Mouse (Mus musculus) ES-CJ7 (cell line): ENCODE results near the gene Uaca.

ENCODE experiments used
- DNase-seq: peaks from one replicate; pipeline ENCODE4 v3.0.0; 2011; ENCODE audit warnings: low read depth, low spot score

Gene Uaca

DNA sequence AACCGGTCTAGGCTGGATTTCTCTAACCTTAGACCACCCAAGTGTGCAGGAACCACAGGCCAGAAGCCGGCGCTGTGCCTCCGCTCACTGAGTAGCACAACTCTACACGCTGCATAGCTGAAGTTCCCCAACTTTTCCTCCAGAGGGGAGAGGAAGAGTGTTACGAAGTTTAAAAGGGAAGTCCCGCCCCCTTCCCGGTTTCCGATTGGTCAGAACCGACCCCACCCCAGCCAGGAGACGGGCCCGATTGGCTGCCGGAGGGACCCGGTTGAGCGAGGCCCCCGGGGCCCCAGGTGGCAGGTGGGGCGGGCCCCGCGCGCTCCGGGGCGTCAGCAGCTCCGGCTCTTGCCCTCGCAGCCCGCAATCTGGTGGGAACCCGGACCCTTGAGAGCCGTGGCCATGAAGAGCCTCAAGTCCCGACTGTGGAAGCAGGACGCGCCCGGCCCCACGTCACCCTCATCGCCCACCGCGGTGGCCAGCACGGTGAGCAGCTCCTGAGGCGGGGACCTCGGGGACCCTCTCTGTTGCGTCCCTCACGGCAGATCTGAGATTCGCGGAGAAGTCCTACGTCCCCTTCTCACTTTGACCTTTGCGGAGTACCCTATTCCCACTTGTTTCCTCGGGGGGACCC is at the start of gene Uaca:
Gene Uaca, plus strand, starts transcription at position 333 of the 631 bp plus-strand sequence.
- DNase-seq, result peak; percentile 96

DNA sequence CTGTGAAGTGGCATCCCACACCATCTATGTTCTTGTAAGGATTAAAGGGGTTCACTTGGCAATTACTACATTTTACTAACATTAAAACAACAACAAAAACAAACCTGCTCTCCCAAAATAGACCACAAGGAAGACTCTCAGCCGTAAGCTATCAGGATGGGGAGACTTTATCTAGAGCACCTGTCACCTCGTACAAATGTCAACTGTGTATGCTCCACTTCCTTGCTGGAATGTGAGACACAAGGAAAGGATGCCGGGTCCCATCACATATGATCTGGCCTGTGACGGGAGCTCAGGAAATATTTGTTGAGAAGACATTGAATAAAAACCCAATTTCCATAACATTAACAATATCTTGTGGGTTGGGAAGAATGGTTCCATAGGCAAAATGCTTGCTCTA is 49.4 kb upstream of the Uaca start:
- no peak for DNase-seq

DNA sequence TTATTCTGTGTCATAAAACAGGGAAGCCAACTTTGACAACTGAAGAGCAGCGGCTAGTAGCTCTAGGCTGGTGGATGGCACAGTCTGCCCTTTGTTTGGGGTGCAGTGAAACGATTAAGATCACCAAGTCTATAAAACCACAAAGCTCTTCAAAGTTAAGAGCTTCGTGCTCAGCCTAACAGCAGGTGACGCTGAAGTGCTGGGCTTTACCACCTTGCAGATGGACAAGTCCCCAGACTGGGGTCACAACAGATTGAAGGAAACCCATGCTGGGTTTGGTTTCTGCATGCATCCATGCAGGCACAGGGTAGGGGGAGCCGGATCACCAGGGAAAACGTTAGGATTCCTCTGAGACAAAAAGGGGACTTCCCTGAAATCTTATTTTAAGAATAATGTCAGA is 47.8 kb upstream of the Uaca start:
- DNase-seq, result no peak

DNA sequence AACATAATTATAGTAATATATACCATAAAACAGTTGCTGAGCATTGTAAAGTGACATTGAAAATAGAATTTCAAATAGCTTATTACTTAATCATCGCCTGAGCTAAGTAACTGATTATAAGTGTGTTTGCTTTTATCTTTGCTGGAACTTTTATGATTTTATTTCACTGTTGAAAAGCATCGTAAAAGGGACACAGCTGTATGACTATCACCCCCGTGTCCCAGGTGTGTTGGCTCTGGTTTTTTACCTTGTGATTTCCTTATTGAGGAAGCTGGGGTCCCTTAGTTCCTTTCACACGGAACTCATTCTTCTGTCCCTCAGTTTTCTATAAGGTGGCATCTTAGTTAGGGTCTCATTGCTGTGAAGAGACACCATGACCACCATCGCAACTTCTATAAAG is 46.7 kb upstream of the Uaca start:
- DNase-seq, result no peak

DNA sequence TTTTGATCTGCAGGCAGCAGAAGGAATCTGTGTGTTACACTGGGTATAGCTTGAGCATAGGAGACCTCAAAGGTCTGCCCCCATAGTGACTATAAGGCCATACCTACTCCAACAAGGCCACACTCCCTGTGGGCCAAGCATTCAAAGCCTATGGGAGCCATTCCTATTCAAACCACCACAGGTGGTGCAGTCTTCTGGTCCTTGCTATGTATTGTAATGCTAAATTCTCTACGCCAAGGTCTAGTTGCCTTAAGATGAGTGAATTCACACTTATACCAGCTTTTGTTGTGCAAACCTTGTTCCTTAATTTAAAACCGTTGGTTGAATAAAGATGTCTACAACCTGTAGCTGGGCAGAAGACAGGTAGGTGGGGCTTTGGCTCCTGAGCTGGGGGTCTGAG is 46.2 kb upstream of the Uaca start:
- peak; percentile 75 for DNase-seq

DNA sequence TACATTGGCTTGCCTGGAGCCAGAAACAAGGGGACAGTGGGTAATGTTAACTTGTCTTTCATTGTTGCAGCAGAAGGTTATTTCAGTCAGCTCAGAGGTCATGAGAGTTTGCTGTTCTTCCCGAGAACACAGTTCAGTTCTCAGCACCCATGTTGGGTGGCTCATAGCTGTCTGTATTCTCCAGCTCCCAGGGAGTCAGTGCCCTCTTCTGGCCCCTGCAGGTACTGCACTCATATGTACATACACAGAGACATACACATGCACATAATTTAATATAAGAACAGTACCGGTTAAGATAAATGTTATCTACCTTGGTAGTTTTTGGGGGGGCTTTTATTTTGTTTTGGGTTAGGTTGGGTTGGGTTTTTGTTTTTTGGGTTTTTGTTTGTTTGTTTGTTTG is 45.2 kb upstream of the Uaca start:
- DNase-seq, result peak; percentile 55

- DNase-seq, result no peak
Measured at GRCm38 (mm10) chr9:60751098-60751497, 43.2 kb upstream of the Uaca start.

DNA sequence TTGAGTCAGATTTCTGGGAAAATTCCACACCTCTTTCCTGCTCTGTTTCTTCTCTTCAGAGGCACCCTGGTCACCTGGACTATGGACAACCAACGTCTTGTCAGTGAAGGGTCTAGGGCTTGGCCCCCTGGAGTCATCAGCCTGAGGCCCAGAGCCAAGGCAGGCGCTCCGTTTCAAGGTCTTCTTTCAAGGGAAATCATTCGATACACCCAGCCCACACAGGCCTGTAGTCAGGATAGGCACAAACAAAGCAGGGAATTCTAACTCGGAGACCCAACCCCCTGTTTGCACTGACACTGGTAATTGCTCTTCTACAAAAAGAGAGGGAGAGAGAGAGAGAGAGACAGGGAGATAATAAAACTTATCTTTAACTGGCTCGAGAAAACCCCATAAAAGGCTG is 42.4 kb upstream of the Uaca start:
- DNase-seq, result no peak

GRCm38 (mm10) chr9:60752636-60753035 is 41.7 kb upstream of the Uaca start:
- DNase-seq, result no peak

DNA sequence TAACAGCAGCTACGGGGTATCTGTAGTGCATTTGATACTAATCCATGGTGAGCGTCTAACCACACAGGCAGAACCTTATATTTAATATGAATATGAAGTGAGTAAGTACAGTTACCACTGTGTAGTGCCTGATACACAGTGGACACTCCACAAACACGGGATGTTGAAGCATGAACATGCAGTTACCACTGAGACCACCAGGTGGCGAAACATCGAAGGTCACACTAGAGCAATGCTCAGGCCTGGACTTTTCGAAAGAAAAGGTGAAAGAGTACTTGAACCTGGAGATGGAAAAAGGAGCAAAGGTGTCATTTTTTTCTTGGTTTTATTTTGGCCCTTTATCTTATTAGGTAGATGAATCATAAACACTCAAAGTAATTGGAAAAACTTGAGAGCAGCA is 38.1 kb upstream of the Uaca start:
- DNase-seq, result peak; percentile 66

DNA sequence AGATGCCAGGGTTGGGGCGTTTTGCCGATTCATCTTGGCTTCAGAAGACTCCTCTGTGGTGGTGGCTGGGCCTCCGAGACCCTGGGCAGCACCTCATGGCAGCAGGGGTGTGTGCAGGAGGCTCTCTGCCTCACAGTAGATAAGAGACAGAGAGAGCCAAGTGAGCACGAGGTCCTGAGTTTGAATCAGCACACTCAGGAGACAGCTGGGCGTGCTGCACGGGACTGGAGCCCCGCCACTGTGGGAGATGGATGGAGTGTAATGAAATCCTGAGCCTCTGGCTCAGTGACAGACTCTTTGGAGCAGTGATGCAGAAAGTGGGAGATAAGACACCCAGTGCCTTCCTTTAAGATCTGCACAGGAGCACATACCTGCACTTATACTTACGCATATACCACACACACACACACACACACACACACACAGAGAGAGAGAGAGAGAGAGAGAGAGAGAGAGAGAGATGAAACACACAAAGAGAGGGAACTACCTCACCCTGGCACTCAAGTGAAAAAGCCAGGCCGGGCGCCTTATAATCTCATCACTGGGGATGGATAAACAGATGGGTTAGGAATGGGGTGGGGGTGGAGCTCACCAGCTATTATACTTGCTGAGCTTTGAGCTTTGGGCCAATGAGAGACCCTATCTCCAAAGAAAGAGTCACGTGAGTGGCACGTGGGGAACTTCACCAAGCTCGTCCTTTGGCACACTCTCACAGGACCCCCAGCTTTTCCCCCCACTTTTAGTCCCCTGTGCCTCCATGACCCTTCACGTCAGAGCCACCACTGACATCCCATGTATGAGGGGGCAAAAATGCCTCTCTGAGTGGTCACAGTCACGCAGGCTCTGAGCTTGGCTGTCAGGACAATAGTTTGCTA is 37.2 kb upstream of the Uaca start:
- DNase-seq, result no peak

GRCm38 (mm10) chr9:60757817-60758216 is 36.5 kb upstream of the Uaca start:
- DNase-seq, result no peak

GRCm38 (mm10) chr9:60759436-60760007 is 34.8 kb upstream of the Uaca start:
- DNase-seq, result no peak

GRCm38 (mm10) chr9:60765181-60765580 is 29.2 kb upstream of the Uaca start:
- DNase-seq, result no peak

GRCm38 (mm10) chr9:60768393-60768792 is 25.9 kb upstream of the Uaca start:
- no peak for DNase-seq

- DNase-seq, result no peak
Measured at GRCm38 (mm10) chr9:60769711-60770111, 24.6 kb upstream of the Uaca start.

DNA sequence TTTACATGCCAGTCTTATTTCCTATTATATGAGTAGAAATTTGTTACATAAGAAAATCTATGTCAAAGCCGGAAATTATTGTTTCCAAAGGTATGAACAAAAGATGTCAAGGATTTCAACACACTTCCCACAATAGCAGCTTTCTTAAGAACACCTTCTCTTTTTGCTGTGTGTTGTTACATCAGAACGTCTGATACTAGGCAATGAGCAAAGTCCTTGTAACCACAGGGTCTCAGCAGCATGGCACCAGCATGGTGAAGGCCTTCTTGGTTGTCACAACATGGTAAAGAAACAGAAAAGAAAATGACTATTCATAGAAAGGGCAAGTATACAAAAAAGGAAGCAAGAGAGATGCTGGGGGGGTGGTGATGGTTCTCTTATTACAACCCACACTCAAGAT is 20.6 kb upstream of the Uaca start:
- no peak for DNase-seq

DNA sequence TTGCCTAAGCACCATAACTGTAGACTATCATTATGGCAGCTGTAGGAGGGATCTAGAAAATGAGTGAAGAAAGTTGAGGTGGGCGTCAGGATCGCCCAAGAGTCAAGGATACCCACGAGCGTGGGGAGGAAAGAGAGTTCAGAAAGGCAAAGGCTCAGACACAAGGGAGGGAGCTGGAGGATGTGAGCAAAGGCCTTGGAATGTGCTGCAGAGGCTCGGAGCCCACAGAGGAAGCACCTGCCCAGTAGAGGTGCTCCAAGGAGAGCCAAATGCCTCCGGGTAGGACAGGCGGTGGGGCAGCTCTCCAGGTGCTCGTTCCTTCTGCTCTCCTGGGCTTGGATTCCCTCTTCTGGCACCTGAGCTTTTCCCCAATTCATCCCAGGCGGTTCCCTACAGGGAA is 17.4 kb upstream of the Uaca start:
- DNase-seq, result no peak

- DNase-seq, result no peak
Measured at GRCm38 (mm10) chr9:60782057-60782789, 12.1 kb upstream of the Uaca start.

- DNase-seq, result no peak
Measured at GRCm38 (mm10) chr9:60785069-60785468, 9.3 kb upstream of the Uaca start.

DNA sequence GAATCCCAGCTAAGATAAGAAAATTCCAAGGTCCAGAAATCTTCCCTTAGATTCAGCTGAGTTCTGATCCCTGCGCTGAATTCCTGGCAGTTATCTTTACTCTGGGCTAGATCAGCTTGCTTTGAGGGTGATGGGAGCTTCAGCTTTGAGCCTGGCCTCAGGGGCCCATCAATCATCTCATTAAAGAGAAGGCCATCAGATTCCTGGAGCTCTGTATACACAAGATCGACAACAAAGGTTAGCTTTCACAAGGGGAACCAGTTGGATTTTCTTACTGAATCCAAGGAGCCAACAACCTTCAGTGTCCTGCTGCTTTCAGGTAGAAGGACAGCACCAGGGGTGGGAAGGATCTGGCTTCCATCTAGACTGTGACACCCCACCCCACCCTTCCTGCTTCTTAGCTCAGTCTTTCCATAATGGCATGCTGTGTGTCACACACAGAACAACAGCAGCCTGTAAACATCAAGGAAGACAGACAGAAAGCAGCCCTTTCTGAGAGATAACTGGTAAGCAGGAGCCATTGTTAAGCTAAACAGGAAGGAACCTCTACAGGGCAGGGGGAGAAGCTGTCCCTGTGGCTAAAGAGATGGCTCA is 6.7 kb upstream of the Uaca start:
- DNase-seq, result peak; percentile 82

GRCm38 (mm10) chr9:60790282-60790681 is 4.1 kb upstream of the Uaca start:
- no peak for DNase-seq
